Mouse (Mus musculus) thymus, adult 2 months (tissue): ENCODE data around the gene Tex52. TPM values are rescaled to one million over a fixed set of nuclear protein-coding genes. Genes with fewer than 3 reads are reported as not detected.

ENCODE experiments used
- DNase-seq: peaks from one replicate; pipeline ENCODE4 v3.0.0; 2021
- H3K27ac ChIP-seq: fragments of 200-500 bp; 2 replicates; pipeline ENCODE4 v1.5.1; 2012; ENCODE audit warnings: low read length, control low read depth; ENCODE audit not compliant: control insufficient read depth, insufficient read depth
- H3K27me3 ChIP-seq: fragments of 200-500 bp; 2 replicates; pipeline ENCODE4 v1.6.1; 2012; ENCODE audit warnings: mild to moderate bottlenecking, low read length, moderate library complexity, mixed read lengths; ENCODE audit not compliant: control insufficient read depth, insufficient read depth
- H3K36me3 ChIP-seq: fragments of 200-500 bp; 2 replicates; pipeline ENCODE4 v1.6.1; 2012; ENCODE audit warnings: mild to moderate bottlenecking, low read length, moderate library complexity; ENCODE audit not compliant: control insufficient read depth, insufficient read depth
- H3K4me1 ChIP-seq: fragments of 200-500 bp; replicated peaks from 2 replicates; pipeline ENCODE4 v1.6.1; 2012; ENCODE audit warnings: low read length; ENCODE audit not compliant: control insufficient read depth, insufficient read depth
- H3K4me3 ChIP-seq: fragments of 200-500 bp; 2 replicates; pipeline ENCODE4 v1.5.1; 2012; ENCODE audit warnings: mild to moderate bottlenecking, low read length, control low read depth, moderate library complexity; ENCODE audit not compliant: control insufficient read depth, insufficient read depth
- CTCF ChIP-seq: fragments of 200-500 bp; IDR thresholded peaks from 2 replicates; pipeline ENCODE4 v1.5.1; 2012; ENCODE audit warnings: mild to moderate bottlenecking, control low read depth, low read length, moderate library complexity, borderline replicate concordance; ENCODE audit not compliant: control insufficient read depth, poor library complexity, insufficient read depth; ENCODE audit errors: extremely low read depth
- POLR2A ChIP-seq: fragments of 200-500 bp; IDR thresholded peaks from 2 replicates; pipeline ENCODE4 v1.6.1; 2012; ENCODE audit warnings: mild to moderate bottlenecking, low read length, control low read depth, moderate library complexity; ENCODE audit not compliant: control insufficient read depth, poor library complexity, insufficient read depth; ENCODE audit errors: extremely low read depth
- WGBS: fragments of 180-500 bp; shearing (Covaris S2); methylation state at CpG from one replicate; pipeline ENCODE4 v1.1.7; 2018; 5-methylcytosine and 5-hydroxymethylcytosine counted together
- polyA plus RNA-seq: library from polyadenylated mRNA; depleted of rRNA; stranded (reverse); fragments of >200 nt; gene quantifications from 2 replicates; pipeline ENCODE4 v1.2.3, GENCODE M21; 2012

Tex52 gene
- polyA plus RNA-seq, 1 experiment, result 1.2 TPM

DNA sequence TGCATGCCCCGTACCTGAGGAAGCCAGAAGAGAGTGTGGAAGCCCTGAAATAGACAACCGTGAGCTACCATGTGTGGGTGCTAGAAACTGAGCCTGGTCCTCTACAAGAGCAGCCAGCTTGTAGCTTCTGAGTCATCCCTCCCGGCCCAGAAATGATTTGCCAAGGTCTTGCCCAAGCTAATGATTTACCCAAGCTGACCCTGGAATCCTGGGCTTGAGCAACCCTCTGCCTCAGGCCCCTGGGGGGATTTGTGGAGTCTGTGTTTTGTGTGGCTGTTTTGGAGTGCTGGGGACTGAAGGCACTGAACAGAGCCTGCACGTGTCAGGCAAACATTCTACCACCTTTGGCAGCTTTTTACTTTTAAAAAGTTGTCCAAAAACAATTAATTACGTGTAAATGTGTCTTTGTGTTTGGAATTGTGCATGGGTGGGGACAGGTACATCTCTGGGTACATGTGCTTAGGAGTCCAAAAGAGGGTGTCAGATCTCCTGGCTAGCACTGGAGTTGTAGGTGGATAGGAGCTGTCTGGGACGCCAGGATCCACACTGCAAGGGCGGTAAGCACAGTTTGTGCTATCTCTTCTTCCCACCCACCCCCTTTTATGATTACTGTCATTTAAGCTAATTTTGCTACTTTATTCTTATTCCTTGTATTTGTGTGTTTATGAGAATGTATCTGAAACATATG is 22.5 kb downstream of the Tex52 start:
- WGBS, result 91% methylated on average over 7 of the region's 7 CpGs
- H3K27me3 ChIP-seq, result no peaks in the 10 kb centered on the region
- no peak overlapping the region for H3K4me3 ChIP-seq
- DNase-seq, result no peak
- no peaks in the 10 kb centered on the region for H3K36me3 ChIP-seq
- H3K27ac ChIP-seq, result no peak overlapping the region
- no peaks in the 10 kb centered on the region for H3K4me1 ChIP-seq
- TF ChIP-seq POLR2A (no peak), CTCF (no peak)

DNA sequence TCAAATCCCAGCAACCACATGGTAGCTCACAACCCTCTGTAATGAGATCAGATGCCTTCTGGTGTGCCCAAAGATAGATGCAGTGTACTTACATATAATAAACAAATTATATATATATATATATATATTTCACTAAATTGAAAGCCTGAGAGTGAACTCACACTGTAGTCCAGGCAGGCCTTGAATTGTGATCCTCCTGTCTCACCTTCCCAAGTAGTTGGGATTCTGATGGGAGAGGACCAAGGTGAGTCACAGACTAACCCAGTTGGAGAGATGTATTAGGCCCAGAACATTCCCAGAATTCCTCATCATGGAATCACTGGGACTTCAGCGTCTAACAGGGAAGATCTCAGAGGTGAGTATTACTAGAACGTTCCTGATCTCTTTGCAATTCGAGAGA is 23.7 kb downstream of the Tex52 start, which contains the start of gene Nrip2:
Nrip2 (plus strand) TSS at position 301 of the 400 bp plus-strand sequence.
- no peak within 1 kb of the TSS for H3K4me3 ChIP-seq
- DNase-seq, result no peak
- no peaks in the 10 kb centered on the region for H3K4me1 ChIP-seq
- WGBS, result 89% methylated on average over 3 of the region's 3 CpGs
- H3K36me3 ChIP-seq, result no peaks in the 10 kb centered on the region
- no peak for TF ChIP-seq CTCF
- TF ChIP-seq POLR2A, result no peak
- no peaks in the 10 kb centered on the region for H3K27me3 ChIP-seq
- H3K27ac ChIP-seq, result no peak within 1 kb of the TSS

DNA sequence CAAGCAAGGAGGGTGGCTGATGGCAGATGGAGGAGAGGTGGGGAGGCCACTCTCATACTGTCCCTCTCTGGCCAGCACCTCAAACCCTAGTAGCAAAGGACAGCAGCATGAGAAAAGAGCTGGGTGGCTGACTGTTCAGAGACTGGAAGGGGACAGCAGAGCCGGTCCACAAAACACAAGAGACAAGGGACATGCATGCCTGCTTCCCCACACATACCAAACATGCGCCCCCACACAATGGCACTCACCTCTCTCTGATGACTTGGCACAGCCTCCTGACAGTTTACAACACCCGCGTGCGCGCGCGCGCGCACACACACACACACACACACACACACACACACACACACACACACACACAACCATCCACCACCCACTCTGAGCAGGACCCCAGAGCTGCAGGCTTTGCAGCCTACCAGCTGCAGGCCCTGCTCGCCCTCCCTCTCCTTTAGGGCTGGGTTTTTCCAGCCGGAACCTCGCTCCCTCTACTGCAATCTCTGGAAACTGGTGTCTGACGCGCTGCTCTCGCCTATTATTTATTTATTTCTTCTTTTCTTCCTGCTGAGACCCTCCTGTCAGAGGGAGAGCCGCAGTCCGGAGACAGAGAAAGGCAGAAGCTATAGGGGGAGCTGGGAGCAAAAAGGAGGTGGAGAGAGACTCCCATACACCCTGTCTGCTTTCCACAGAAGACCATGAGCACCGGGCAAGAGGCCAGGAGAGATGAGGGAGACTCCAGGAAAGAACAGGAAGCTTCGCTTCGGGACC is 24.3 kb downstream of the Tex52 start:
- Histone ChIP-seq H3K27ac (no peak overlapping the region), H3K4me3 (no peak overlapping the region), H3K27me3 (no peaks in the 10 kb centered on the region), H3K4me1 (no peaks in the 10 kb centered on the region), H3K36me3 (no peaks in the 10 kb centered on the region)
- 84% methylated on average over 21 of the region's 21 CpGs for WGBS
- no peak for DNase-seq
- TF ChIP-seq POLR2A (no peak), CTCF (no peak)

GRCm38 (mm10) chr6:128404708-128405107 is 29.5 kb downstream of the Tex52 start:
- peaks cover 9% of the 10 kb centered on the region for H3K36me3 ChIP-seq
- no peak overlapping the region for H3K27ac ChIP-seq
- DNase-seq, result no peak
- TF ChIP-seq POLR2A, result no peak
- no peak for TF ChIP-seq CTCF
- H3K27me3 ChIP-seq, result no peaks in the 10 kb centered on the region
- no peaks in the 10 kb centered on the region for H3K4me1 ChIP-seq
- no peak overlapping the region for H3K4me3 ChIP-seq
- WGBS, result 33% methylated on average over 5 of the region's 5 CpGs

DNA sequence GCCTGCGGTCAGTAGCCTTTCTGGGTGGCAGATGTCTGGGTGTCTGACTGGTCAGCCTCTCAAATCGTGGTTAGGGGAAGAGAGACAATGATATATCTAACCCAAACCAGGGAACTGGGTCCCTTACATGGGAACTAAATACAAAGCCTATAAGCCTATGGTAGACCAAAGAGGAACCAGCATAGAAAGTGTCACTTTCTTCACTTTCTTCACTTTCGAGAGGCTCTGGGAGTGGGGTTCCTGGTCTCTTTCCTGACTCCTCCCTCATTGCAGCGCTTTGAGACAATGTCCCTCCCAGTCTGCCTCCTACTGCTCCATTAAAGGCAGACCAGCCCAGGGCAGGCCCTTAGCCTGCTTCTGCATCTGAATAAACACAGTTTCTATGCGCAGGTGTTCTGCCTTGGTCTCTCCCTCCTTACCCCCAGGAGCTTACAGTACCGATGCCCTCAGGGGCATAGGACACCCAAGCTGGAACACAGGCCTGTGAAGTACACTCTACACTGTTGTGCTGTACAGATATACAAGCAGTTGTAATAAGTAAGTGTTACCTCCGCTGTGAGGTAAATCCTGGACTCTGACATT is 33.4 kb downstream of the Tex52 start:
- WGBS, result 97% methylated on average over 7 of the region's 7 CpGs
- peaks cover 25% of the 10 kb centered on the region for H3K36me3 ChIP-seq
- H3K4me1 ChIP-seq, result no peaks in the 10 kb centered on the region
- no peaks in the 10 kb centered on the region for H3K27me3 ChIP-seq
- TF ChIP-seq CTCF, result no peak
- TF ChIP-seq POLR2A, result no peak
- DNase-seq, result no peak
- no peak overlapping the region for H3K27ac ChIP-seq
- no peak overlapping the region for H3K4me3 ChIP-seq

GRCm38 (mm10) chr6:128410305-128410704 is 35.0 kb downstream of the Tex52 start:
- no peak for DNase-seq
- no peak overlapping the region for H3K27ac ChIP-seq
- no peaks in the 10 kb centered on the region for H3K27me3 ChIP-seq
- 96% methylated on average over 13 of the region's 13 CpGs for WGBS
- TF ChIP-seq CTCF (no peak), POLR2A (no peak)
- no peaks in the 10 kb centered on the region for H3K4me1 ChIP-seq
- H3K4me3 ChIP-seq, result no peak overlapping the region
- H3K36me3 ChIP-seq, result peaks cover 25% of the 10 kb centered on the region
